Mouse (Mus musculus) frontal cortex, postnatal 14 days (tissue): Measurements from ENCODE around the gene Nxph3.
A peak's percentile ranks its signal among the peaks of the same experiment; 100 is the strongest.

Experiments
- DNase-seq, 2 experiments: peaks; one replicate each; pipeline ENCODE4 v3.0.0; 2022; ENCODE audit warnings: low spot score in 2 of 2

The Nxph3 gene

GRCm38 (mm10) chr11:95493010-95493409 lies 21.4 kb downstream of the Nxph3 start:
- no peak for DNase-seq

DNA sequence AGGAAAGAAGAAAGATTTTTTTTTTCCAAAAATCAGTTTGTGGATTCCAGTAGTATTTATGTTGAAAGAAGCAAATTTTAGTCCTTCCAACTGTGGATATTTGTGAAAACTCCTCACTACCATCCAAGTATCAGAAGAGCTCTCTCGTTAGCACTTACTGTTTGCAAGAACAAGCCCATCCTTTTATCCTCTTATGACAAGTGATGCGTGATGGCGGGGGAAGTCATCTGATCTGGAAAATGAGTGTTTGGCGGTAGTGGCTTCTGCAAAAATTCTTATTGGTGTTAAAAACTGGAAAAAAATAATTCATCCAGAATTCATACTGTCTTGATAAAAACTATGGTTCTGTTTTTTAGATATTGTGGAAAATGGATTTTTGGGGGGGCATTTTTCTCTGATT lies 22.1 kb downstream of the Nxph3 start:
- no peak for DNase-seq

GRCm38 (mm10) chr11:95490104-95490503 lies 24.3 kb downstream of the Nxph3 start:
- no peak for DNase-seq

GRCm38 (mm10) chr11:95487237-95487636 lies 27.1 kb downstream of the Nxph3 start:
- DNase-seq, result no peak

GRCm38 (mm10) chr11:95485634-95486033 lies 28.7 kb downstream of the Nxph3 start:
- no peak for DNase-seq

- DNase-seq, result no peak
Measured at GRCm38 (mm10) chr11:95480662-95481061, 33.7 kb downstream of the Nxph3 start.

DNA sequence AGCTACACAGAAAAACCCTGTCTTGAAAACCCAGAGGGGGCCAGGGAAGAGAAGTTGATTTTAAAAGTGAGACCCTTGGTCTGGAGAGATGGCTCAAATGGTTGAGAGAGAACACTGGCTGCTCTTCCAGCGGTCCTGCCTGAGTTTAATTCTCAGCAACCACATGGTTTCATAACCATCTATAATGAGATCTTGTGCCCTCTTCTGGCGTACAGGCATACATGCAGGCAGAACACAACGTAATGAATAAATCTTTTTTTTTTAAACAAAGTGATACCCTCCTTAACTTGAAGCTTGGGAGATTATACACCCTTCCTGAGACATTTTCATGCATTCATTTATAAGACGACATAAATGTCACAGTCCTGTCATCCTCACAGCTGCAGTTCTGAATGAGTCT lies 34.9 kb downstream of the Nxph3 start:
- no peak for DNase-seq

GRCm38 (mm10) chr11:95476323-95476722 lies 38.0 kb downstream of the Nxph3 start:
- DNase-seq, result peak; percentile 57 to 73

DNA sequence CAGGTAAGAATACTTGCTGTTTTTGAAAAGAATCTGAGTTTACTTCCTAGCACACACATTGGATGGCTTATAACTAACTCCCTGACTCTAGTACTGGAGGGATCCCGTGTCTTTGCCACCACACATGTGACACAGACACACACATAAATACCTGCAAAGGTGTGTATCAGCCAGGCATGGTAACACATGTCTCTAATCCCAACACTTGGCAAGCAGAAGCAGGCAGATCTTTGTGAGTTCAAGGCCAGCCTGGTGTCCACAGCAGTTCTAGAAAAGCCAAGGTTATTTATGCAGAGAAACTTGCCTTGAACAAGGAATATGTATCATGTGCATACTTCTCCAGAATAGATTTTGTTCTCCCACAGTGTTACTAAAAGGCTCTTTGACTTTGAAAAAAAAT lies 40.9 kb downstream of the Nxph3 start:
- DNase-seq, result no peak

DNA sequence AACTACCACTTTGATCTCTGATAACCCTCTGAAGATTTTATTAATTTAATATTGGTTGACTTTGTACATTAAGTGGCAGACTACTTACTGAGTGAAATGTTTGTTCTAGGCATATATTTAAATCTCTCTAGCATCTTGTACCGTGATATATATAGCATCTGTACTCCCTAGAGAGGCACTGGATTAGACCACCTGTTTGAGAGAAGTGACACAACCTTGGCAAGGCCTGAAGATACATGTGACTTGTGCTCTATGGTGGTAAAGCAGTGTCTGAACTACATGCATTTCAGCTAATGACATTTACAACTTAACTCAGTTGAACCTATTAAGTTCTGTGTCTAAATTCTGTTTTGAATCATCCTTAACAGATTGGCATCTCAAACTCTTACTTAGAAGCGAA lies 41.4 kb downstream of the Nxph3 start:
- no peak for DNase-seq

GRCm38 (mm10) chr11:95467731-95468130 lies 46.6 kb downstream of the Nxph3 start:
- no peak for DNase-seq

- no peak for DNase-seq
Measured at GRCm38 (mm10) chr11:95462168-95462567, 52.2 kb downstream of the Nxph3 start.

- no peak for DNase-seq
Measured at GRCm38 (mm10) chr11:95460872-95461271, 53.5 kb downstream of the Nxph3 start.
